Mouse (Mus musculus) T-cell, adult 66 days (primary cell): ENCODE results near the gene Ercc6l. TPM values are rescaled to one million over a fixed set of nuclear protein-coding genes. Genes with fewer than 3 reads are reported as not detected.

Experiments used
- total RNA-seq, 2 experiments: library from RNA; stranded (reverse); gene quantifications; 3 replicates in 1 of 2; 4 replicates in 1 of 2; pipeline ENCODE4 v1.2.4; 2023

Gene Ercc6l
- 1 to 10 TPM; 2.0 to 3.5 TPM for total RNA-seq

GRCm38 (mm10) chrX:102156618-102157422 lies at the start of gene Ercc6l:
Gene Ercc6l, minus strand, starts transcription at chrX:102157091.

DNA sequence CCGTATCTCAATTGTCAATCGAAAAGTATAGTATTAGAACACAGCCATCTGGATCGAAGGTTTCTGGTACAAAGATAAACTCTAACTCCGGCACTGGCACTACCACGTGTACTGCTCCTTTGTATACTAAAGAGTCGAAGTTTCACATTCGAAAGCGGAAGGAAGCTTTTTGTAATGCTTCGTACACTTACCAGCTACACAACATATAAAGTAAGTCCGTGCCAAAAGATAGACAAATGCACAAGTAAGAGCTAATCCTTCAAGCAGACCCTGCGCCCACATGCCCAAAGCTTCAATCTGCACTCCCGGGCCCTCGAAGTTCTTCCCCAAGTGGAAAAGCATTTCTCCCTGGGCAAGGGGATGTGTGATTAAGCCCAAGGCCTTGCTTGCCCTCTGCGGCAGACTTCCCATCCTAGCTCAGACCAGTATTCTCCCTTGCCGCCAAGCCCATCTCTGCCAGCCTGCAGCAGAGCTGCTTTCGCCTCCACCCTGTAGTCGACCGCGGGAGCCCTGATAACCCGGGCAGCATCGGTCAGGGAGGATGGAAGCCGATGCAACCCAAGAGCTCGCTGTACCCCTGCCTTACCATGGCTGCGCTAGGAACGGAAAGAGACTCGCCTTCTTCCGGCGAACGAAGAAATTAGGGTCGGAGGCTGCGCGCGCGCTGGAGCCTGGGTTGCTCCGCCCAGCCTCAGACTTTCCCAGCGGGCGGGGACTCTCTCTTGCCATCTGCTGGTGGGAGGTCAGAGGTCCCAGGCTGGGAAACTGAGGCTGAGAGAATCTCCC lies 32.0 kb upstream of the Ercc6l start, which contains the start of gene Rps4x:
Rps4x (minus strand) TSS at position 683 of the 786 bp plus-strand sequence.

DNA sequence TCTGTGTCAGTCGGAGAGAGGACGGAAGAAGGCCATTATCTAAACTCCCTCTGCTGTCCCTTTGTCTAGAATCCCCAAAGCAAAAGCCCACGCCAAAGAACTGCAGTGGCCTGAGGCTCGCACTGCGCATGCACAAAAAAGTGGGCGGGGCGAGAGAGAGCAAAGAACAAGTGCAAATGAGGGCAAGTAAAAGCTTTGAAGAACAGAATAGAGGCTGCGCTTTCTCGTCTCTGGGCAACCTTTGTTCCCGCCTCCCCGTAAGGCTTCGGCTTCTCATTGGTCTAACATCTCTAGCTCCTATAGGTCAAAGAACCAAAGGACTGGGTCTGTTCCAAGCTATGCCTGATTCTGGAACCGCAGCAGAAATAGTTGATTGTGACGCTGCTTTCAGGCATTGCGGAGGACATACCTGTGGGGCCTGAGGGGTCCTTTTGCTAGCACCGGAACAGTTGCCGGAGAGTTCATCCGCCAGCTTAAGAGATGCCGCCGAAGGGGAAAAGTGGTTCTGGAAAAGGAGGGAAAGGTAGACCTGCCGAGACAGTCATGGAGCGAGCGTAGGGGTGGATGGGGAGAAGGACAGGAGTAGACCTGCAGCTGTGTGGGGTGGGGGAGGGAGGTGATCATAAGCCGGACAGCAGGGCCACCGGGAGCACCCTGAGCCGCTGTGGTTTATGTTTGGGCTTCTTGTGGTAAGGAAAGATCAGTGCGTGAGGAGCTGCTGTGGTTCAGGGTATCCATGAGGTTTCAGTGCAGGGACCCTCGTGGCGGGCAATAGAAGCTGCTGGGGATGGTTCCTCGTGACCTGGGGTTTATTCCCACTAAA lies 37.6 kb downstream of the Ercc6l start, which contains the start of gene Pin4:
Pin4 (plus strand) TSS at position 406 of the 823 bp plus-strand sequence.

Other genes starting within 250 kb of the Ercc6l start
- gene Rtl5, start 85.8 kb downstream of the Ercc6l start, total RNA-seq, result under 1 TPM; 0.50 to 0.59 TPM
- gene Pin4, start 37.6 kb downstream of the Ercc6l start, total RNA-seq, result 10 to 100 TPM; 21.7 to 29.7 TPM
- gene Rps4x, start 32.3 kb upstream of the Ercc6l start, total RNA-seq, result 1,000 to 10,000 TPM; 3,263 to 4,079 TPM
- not detected for gene Cited1, start 95.1 kb upstream of the Ercc6l start, total RNA-seq